Mouse (Mus musculus): ENCODE data around the gene Srcap.
"Not testable (repeated sequence)": the region's sequence is repeated elsewhere in the genome, so short reads cannot be mapped to it uniquely, and the experiment has no call there.

Gene Srcap

DNA sequence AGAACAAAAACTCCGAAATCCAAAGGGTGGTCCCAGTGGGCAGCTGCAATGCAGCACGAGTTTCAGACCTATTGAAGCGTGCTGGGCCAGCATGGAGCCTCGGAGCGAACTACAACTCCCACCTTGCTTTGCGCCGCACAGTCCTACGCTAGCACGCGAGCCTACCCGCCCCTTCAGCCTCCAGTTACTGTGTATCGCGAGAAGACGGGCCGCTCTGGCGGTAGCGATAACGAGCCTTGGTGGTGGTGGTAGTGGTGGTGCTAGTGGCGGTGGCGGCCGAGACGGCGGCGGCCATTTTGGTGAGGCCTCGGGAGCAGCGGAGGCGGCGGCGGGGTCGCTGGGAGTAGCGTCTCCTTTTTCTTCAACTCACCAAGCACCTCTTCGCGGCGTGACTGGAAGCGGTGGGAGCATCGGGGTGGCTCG is at the start of gene Srcap:
Gene Srcap (plus strand): TSS at position 176 of the 423 bp plus-strand sequence.
- peak; percentile 89 to 95 for DNase-seq (ENCODE audit: low spot score in 2 of 2)

DNA sequence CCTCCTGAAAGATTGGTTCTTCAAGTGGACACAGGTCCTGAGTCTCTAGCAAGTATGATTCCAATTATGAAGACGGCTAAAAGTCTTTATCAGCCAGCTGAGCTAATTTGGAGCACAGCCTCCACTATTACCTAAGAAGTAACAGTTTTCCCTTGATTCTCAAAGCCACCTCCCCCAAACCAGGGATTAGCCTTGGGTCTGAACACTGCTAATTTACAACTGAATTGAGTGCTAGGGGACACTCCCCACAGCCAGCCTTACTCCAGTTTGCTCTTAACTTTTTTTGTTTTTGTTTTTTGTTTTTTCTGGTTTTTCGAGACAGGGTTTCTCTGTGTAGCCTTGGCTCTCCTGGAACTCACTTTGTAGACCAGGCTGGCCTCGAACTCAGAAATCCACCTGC is 46.6 kb upstream of the Srcap start:
- DNase-seq (ENCODE audit: low spot score in 2 of 2), result no peak

DNA sequence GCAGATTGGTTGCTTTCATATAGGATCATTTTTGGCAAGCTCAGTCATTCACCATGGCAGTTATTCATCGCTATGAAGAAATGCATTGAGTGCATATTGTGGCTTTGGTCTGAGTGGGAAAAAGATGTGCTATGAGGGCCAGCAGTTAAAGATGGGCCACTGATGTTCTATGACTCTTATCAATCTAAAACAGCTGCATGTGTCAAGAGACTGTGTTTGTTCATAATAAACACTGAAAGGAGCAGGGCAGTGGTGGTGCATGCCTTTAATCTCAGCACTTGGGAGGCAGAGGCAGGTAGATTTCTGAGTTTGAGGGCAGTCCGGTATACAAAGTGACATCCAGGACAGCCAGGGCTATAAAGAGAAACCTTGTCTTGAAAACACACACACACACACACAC is 46.1 kb upstream of the Srcap start:
- not testable (repeated sequence) for DNase-seq (ENCODE audit: low spot score in 2 of 2)

DNA sequence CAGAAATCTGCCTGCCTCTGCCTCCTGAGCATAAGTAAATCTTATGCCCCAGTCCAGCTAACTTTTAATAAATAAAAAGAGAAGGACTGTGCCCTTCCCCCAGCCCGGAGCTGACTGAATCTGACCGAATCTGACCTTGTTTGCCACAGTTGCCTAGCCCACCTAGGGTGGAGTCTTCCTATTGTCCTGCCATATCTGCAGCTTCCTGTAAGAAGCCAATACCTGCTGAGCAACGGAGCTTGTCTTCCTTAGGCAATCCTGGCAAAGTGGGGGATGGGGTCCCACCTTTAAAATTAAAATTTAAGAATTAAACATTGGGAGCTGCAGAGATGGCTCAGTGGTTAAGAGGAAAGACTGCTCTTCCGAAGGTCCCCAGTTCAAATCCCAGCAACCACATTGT is 45.2 kb upstream of the Srcap start:
- DNase-seq (ENCODE audit: low spot score in 2 of 2), result no peak

DNA sequence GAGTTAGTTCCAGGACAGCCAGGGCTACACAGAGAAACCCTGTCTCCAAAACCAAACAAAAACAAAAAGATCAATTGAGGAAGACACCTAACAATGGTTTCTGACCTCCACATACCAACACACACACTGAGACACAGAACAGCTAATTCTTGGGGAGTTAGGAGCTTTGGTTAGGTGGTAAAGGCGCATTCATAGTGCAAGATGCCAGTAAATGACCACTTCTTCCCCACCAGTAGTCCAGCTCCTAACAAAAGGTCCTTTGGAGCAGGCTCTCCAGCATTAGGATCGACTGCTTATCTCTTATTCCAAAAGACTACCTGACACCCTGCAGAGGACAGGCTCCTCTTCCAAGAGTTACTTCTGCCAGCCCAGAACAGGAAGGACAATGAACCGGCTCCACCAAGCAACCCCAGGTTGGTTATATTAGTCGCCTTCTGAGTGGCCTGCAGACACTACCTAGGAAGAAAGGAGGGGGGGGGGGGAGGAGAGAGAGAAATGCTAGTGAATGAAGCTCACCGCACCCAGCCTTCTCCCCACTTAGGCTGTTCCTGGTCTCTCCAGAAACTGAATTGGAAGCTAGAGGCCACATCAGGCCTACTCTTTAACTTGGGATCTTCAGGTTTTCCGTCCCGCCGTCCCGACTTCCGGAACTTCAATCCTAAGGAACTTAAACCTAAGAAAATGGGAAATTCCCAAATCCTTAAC is 41.6 kb upstream of the Srcap start:
- DNase-seq (ENCODE audit: low spot score in 2 of 2), result no peak

DNA sequence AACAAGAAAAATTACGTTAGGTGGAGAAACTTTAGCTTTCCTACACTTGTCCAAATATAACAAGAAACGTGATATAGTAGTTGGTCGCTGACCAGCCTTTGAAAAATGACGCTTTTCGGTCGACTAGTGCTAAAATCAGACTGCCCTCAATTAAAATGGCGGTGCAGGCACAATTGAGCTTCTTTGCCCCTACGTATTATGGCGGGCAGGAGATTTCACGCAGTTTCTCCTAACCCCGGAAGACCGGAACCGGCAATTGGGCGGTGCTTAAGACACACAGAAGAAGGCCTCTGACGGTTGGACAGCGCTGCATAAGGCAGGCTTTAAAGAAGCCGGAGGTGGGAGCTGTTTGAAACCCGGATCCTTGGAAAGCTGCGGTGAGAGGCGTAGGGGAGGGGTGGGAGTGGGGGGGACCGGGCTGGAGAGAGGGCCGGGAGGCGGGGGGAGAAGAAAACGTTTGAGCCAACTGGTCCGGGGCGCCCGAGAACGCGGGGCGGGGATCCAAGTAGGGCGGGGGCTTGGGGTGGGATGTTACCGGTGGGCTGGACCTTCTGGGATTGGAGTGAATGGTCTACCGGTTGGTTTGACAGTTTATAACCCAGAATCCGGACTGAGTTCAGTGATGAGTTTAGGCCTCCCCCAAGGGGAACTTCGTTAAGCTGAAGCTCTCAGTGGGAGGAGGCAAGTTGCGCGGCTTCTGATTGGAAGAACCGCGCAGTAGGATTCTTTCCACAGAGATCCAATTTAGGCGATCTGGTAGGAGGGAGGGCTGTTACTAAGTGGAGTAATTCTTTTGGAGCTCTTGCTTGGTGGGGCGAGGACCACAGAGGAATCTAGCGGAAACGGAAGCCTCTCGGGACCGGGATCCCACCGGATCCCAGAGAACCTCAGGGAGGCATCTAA is 40.8 kb upstream of the Srcap start:
- DNase-seq (ENCODE audit: low spot score in 2 of 2), result peak; percentile 72 to 80

DNA sequence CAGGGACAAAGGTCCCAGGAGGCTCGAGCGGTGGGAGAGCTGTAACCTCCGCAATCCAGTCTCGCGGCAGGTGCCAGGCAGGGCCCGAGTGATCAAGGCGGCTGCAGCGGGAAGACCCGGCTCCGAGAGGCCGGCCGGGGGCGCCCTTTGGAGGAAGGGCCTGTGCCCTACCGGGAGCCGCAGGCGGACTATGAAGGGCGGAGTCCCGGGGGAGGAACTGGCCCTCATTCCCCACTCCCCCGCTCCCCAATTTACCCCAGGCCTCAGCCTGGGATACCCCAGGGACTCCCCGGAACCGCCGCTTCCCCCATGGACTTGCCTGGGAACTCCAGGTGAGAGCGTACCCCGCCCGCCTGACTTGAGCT is 40.2 kb upstream of the Srcap start:
- peak in 1 of 2 experiments; percentile 47 for DNase-seq (ENCODE audit: low spot score in 2 of 2)

DNA sequence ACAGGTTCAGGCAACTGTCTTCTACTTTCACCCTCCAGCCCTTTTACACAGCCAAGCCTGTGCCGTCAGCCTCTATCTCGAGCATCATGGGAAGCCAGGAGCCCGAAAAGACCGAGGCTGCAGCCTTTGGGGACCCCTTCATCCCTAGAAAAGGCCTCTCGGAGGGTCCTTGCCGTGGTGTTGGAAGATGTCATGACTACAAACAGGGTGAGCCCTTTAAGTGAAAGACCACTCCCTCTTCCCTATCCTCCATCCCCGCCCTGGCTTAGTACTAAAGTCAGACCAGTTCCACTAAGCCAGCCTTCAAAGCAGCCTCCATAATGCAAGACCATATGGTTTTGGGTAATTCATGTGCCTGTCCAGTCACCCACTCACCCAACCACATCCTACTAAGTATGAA is 39.7 kb upstream of the Srcap start:
- DNase-seq (ENCODE audit: low spot score in 2 of 2), result no peak

DNA sequence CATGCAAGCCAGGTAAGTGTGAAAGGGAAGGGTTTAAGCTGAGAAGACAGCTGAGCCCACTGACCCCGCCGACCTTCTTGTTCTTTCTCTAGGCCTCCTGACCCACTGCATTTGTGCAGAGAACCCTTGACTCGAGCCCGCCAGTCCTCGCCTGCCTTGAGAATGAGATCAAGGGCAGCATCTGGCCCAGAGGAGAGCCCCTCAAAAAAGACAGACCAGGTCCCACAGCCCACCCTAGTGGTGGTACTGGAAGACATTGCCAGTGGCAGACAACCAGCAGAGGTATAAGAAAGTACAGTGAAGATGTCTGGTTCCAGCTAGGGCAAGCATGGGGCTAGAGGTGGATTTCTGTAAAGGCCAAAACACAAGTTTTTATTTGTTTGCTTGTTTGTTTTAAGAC is 38.1 kb upstream of the Srcap start:
- DNase-seq (ENCODE audit: low spot score in 2 of 2), result no peak

DNA sequence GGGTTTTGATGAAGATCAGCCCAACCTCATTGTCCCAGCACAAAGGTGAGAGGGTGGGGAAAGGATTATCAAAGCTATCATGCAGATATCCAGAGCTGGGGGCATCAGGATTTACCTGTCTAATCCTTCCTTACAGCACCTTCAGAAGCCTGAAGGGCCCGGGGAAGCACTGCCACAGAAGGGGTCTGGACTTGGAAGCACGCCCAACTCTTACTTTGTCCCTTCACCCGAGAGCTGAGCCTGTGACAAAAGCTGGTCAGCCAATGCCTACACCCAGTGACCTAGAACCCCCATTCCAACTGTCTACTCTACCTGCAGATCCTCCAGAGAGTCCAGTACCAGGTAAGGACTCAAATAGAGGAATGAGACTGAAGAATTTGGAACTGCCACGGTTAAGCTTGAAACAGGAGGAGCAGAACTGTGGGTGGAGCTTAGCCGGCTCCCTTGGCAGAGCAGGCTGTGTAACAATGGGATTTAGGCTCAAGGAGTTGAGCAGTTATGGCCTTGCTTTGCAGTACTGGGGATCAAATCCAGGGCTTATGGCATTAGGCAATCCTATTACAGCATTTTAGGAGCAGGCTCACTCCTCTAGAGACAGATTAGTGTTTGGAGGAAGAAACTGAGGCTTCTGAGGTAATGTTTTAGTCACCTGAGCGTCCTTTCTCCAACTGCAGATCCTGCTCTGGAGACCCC is 37.3 kb upstream of the Srcap start:
- DNase-seq (ENCODE audit: low spot score in 2 of 2), result no peak

DNA sequence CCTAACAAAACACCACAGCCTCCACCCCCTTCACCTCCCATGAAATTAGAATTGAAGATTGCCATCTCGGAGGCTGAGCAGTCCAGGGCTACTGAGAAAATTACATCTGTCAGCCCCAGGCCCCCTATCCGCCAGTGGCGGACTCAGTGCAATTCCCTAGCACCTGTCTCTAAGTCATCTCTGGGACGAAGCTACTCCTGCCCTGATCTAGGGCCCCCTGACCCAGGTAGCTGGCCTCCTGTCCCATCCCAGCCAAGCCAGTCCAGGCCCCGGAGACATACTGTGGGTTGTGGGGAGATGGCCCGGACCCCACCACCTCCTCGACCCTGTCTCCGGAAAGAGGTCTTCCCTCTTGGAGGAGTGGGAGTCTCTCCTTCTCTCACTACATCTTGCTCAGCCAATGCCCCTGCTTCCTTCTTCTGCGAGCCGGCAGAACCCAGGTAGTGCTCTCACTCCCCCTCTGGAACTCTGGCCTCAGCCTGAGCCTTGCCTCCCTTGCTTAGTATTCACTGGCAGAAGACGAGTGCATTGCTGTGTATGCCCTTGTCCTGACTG is 36.5 kb upstream of the Srcap start:
- DNase-seq (ENCODE audit: low spot score in 2 of 2), result no peak

DNA sequence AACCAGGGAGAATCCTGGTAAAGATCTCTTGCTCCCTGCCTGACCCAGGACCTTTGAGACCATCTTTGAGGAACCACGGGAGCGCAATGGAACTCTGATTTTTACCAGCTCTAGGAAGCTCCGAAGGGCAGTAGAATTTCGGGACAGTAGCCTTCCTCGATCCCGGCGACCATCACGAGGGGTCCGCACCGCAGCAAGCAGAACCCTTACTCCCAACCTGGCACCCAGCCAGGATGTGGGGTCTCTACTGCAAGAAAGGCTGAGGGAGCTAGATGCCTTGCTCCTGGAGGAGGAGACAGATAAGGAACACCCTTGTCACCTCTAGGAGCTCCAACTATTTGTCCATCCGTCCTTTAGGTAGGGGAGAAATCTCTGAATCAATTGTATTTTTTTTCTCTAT is 35.4 kb upstream of the Srcap start:
- no peak for DNase-seq (ENCODE audit: low spot score in 2 of 2)

DNA sequence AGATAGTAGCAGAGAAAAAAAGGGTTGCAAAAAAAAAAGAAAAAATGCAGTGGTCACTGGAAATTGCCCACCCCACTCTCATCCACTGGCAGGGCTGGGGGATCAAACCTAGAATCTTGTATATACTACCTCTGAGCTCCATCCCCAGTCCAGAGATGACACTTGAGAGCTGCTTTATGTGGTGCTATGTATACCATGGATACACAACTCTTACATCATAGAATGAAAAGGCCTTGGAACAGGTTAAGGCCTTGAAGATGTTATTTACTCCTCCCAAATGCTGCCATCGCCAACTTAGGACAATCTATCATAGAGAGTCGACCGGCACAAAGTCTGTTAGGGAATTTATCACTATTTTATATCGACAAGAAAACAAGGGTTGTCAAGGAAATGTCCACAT is 34.9 kb upstream of the Srcap start:
- no peak for DNase-seq (ENCODE audit: low spot score in 2 of 2)

DNA sequence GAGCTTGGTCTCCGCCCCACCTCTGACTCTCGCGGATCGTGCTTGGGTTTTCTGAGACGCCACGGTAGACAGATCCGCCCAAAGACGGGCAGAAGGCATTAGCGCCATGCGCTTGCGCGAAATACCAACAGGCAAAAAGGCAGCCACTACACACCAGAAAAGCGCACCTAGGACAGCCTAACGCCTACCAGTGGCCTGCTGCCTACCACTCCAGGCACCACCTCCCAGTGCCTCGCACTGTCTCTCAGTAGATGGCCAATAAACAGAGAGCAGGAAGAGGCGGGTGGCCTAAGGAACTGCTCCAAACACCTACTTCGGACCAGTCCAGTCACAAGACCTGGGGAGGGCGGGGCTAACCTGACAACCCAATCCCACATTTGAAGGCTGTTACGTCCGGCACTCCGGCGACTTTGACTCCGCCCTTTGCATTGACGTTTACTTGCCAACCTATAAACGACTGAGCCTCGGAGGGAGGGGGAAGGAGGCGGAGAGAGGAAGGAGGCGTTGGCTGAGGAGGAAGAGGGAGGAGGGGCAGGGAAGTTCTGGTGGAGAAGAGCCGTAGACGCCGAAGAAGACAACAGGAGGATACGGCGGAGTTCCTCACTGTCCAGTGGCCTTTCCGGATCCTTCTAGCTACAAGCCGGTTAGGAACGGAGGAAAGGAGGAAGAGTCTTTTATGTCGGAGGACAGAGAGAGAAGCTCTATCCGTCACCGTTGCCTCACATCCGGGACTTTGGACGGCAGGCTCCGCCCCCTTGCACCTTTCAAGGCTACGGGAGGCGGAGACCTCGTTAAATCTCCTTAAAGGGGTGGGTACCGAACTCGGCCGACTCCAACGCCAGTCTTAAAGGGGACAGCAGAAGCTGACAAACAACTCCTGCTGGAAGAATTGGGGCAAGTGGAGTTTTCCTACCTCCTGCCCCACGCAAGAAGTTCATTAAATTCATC is 33.8 kb upstream of the Srcap start:
- peak; percentile 97 to 98 for DNase-seq (ENCODE audit: low spot score in 2 of 2)

DNA sequence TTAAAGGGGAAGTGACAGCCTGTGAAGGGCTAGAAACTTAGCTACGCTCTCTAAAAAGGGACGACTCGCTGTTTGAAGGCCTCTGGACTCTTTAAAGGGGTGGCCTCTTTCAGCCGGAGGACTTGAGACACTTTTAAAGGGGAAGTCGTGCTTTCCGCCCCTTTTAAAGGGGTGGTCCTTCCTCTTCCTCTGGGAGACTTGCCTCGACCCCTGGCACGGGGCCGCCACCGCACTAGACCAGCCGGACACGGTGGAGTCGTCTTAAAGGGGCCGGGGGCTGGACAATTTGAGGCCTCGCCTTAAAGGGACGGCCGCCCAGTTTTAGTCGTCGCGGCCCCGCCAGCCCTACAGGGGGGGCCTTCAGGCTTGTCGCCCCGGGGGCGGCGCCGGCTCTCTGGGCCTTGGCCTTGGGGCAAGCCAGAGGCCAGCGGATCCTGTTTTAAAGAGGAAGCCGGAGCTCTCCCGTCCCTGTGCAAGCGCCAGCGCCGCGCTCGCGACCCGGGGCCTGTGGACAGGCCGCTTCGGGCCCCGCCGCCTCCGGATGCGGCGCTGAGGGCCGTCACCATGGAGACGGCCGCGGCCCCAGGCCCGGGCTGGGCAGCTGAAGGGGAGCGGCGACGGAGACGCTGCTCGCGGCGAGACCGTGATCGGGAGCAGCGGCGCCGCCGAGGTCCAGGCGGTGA is 33.0 kb upstream of the Srcap start, which contains the start of gene Fbrs:
Gene Fbrs (plus strand): TSS at position 565 of the 683 bp plus-strand sequence.
- peak; percentile 64 to 78 for DNase-seq (ENCODE audit: low spot score in 2 of 2)

DNA sequence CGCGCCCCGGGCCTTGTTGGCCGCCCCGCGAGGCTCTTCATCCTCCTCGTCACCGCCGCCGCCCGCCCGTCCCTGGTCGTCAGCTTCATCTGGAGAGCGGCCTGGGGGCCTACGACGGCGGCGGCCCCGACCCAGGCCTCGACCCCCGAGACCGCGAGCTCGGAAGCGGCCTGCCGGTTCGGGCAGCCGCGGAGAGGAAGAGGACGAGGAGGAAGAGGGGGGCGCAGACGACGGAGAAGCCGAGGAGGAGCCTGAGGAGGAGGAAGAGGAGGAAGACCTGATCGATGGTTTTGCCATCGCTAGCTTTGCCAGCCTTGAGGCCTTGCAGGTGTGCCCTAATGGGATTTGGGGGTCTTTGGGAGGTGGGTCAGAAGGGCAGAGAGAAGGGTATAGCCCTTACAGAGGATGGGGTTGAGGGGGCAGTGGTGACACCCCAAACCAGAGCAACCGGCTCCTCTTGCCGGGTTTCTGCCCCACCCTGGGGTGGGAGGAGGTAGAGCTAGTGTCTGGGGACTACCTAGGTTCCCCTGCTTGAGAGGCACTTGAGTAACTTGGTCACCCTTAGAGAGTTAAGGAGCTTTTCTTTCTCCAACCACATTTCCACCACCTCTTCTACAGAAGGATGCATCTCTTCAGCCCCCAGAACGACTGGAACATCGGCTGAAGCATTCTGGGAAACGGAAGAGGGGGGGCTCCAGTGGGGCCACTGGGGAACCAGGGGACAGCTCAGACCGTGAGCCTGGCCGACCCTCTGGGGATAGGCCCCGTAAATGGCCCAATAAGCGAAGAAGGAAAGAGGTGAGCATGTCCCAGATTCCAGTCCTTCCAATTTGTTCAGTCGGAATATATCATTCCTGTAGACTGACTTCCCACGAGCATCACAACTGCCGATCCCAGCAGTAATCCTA is 32.2 kb upstream of the Srcap start:
- peak in 1 of 2 experiments; percentile 36 for DNase-seq (ENCODE audit: low spot score in 2 of 2)

DNA sequence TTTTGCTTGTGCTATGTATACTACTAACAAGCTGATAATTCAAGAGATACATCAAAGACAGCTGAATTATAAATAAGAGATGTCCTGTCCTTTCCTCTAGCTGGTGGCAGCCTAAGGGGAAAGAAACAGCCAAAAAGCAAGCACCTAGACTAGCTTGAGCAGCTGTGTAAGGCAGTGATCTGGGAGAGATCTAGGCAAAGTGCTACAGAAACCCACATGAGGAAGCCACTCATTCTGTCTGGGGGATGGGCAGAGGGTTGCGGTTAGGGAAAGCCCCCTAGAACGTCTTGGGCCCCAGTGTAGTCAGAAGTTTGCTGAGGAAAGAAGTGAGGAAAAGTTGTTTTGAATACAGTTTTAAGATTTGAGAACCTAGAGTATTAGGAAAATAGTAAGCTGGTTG is 31.5 kb upstream of the Srcap start:
- DNase-seq (ENCODE audit: low spot score in 2 of 2), result peak in 1 of 2 experiments; percentile 58

DNA sequence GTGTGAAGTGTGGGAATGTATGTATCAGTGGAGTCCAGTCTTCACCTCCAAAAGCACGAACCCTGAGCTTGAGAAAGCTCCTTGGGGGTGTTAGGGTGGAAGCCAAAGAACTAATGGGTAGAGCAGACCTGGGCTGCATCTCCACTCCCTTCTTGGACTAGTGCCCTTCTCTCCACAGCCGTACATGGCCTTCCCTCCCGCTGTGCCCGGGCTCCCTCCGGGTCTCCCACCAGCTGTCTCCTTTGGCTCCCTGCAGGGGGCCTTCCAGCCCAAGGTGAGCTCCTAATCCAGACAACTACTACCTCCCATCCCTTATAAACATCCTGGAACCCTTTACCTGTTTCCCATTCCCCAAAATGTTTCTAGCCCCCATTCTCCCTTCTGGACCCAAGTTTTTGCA is 26.4 kb upstream of the Srcap start:
- no peak for DNase-seq (ENCODE audit: low spot score in 2 of 2)

DNA sequence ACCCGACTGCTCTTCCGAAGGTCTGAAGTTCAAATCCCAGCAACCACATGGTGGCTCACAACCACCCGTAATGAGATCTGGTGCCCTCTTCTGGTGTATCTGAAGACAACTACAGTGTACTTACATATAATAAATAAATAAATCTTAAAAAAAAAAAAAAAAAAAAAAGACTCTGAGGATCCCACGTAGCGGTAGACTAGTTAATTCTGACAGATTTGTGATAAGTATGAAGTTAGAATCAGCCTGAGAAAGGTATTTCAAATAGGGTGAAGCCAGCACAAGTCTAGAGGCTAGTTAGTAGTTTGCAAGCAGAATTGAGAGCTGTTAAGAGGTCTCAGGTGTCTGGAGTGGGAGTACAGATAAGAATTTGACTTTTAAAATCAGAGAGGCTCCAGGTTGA is 23.4 kb upstream of the Srcap start:
- DNase-seq (ENCODE audit: low spot score in 2 of 2), result not testable (repeated sequence)
